Mouse (Mus musculus) adrenal gland, postnatal 25 days (tissue): Measurements from ENCODE around the gene Ackr2. TPM values are rescaled to one million over a fixed set of nuclear protein-coding genes. Genes with fewer than 3 reads are reported as not detected.

Experiments used
- DNase-seq: peaks from one replicate; pipeline ENCODE4 v3.0.0; 2021; ENCODE audit warnings: mixed read lengths
- total RNA-seq: library from RNA; stranded (reverse); gene quantifications from 2 replicates; pipeline ENCODE4 v1.2.3, GENCODE M21; 2021

The Ackr2 gene
- total RNA-seq, 1 experiment from 2014 or later, result 0.52 TPM

DNA sequence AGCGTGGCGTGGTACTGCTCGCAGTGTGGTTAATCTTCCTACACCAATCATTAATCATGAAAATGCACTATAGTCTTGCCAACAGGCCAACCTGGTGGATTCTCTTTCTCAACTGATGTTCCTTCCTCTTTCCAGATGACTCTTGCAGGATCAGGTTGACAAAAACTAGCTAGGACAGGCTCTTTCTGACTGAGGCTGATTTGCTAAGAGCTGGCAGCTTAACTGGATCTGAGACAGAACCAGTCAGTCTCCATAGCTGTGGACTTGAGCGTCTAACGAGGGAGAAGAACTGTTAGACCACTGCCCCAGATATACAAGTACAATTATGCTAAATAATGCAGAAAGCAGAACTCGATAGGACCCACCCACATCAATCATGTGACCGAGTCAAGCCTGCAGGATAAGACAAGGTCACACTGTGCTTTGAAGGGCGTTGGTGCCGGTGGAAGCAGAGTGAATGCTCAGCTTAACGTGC lies 20.9 kb downstream of the Ackr2 start:
- DNase-seq, result no peak

DNA sequence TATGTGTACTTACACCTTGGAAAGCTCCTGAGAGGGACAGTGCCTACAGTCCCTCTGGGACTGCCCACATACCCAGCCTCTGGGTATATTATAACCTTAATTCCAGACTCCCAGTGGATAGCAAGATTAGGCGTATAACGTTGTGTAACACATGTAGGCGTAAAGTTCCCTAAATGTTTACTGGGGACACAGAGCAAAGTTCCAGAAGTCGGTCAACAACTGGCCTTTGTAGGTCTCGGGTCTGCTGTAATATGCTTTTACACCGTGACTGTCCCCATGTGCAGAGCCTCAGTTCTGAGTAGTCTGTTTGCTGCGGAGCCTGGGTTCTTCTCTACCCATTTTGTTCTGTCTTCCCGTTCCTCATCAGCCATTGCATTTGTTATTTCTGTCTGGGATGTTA lies 25.3 kb downstream of the Ackr2 start:
- DNase-seq, result no peak

DNA sequence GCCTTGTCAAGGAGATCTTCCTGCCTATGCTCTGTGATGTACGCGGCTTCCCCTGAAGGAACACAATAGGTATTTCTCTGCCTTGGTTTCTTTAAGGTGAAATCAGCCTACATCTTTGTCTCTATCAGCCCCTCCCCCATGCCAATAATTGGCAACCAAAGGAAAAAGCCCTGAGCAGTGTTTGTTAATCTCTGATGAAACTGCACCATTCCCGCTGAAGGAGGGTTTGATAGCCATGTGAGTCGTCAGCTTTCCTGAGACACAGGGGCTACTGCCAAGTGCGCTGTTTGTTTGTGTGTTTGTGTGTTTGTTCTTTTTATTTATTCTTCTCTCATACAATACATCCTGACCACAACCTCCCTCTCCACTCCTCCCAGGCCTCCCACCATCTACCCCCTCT lies 25.8 kb downstream of the Ackr2 start:
- DNase-seq, result no peak

- no peak for DNase-seq
Measured at GRCm38 (mm10) chr9:121924901-121925560, 26.9 kb downstream of the Ackr2 start.

DNA sequence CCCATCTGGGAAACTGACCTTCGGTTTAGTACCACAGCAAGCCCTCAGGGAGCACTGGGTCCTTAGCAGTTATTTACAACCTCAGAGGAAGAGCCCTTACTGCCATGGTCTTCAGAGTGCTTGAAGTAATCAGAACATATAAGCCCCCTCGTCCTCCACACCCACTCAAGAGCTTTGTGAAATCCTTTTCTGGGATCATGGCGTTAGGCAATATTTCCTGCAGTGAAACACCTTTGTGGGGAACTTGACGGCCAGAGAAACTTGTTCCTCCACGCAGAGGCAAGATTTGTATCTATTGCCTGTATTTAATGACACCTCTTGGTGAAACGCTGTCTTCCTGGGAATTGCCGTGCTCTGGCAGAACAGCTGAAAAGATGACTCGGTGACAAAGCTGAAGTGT lies 27.8 kb downstream of the Ackr2 start:
- DNase-seq, result no peak

- DNase-seq, result no peak
Measured at GRCm38 (mm10) chr9:121926634-121927405, 28.7 kb downstream of the Ackr2 start.

DNA sequence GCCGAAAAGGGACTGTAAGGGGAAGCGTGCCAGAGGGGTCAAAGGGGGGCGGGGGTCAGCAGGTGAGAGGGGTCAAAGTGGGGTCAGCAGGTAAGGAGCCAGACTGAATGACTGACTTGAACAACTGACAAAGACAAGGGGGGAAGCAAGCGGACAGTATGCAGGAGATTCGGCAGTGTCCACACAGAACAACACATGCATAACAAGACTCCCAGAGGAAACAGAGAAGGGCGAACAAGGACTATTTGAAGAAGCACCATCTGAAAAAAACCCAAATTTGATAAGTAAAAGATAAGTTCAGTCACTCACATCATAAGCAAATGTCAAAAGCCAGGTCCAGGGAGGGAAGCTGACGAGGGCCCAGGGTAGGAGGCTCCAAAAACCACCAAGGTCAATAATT lies 29.6 kb downstream of the Ackr2 start:
- no peak for DNase-seq

DNA sequence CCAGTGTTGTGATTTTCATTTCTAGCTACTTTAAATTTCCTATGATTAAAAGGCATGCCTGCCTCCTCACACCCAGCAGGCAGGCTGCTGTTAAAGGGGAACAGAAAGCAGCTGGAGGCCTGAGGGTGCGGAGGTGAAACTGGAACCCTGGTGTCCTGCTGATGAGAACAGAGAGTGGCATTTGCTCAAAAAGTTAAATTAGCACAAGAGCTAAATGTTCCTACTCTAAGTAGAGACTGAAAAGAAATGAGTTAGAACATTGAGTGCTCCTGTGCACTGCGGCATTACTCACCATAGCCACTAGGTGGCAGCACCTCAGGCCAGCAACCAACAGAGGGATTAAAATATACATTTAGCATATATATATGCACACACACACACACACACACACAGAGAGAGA lies 30.3 kb downstream of the Ackr2 start:
- DNase-seq, result peak; percentile 51

- no peak for DNase-seq
Measured at GRCm38 (mm10) chr9:121934856-121935255, 36.7 kb downstream of the Ackr2 start.

GRCm38 (mm10) chr9:121936952-121937351 lies 38.8 kb downstream of the Ackr2 start:
- no peak for DNase-seq

- DNase-seq, result no peak
Measured at GRCm38 (mm10) chr9:121937451-121937864, 39.3 kb downstream of the Ackr2 start.

GRCm38 (mm10) chr9:121937944-121938355 lies 39.8 kb downstream of the Ackr2 start:
- no peak for DNase-seq

DNA sequence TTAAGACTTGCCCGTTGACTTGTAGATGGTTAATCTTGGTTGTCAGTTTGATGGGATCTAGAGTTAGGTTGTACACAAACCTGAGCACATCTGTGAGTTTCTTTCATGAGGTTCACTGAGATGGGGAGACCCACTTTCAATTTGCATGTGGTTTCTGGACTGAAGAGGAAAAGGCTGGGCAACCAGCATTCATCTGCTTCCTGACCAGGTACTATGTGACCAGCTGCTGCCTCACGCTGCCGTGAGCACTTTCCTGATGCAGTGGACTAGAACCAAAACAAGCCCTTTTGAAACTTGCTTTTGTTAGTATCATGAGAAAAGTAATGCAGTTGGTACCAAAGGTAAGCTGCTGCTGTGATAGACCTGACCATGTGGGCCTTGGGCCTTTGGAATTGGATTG lies 44.9 kb downstream of the Ackr2 start:
- DNase-seq, result no peak

GRCm38 (mm10) chr9:121943628-121944027 lies 45.5 kb downstream of the Ackr2 start:
- no peak for DNase-seq

GRCm38 (mm10) chr9:121947784-121948183 lies 49.6 kb downstream of the Ackr2 start:
- peak; percentile 76 for DNase-seq

DNA sequence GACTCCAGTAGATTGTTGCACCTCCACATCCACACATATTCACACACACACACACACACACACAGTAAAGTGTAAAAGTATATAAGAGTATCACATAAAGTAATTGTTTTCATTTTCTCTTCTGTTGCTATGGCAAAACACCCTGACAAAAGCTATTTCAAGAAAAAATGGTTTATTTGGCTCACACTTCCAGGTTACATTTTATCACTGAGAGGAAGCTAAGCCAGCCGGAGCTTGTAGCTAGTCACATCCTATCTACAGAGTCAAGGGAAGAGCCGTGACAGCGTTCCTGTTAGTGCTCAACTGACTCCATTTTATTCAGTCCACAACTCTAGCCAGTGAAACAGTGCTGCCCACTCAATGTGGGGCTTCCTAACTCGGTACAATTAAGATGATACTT lies 50.3 kb downstream of the Ackr2 start:
- no peak for DNase-seq

- peak; percentile 94 for DNase-seq
Measured at GRCm38 (mm10) chr9:121950418-121951113, 52.4 kb downstream of the Ackr2 start, which contains the start of gene Fam198a. TSS of gene Fam198a (plus strand) at chr9:121950988.

DNA sequence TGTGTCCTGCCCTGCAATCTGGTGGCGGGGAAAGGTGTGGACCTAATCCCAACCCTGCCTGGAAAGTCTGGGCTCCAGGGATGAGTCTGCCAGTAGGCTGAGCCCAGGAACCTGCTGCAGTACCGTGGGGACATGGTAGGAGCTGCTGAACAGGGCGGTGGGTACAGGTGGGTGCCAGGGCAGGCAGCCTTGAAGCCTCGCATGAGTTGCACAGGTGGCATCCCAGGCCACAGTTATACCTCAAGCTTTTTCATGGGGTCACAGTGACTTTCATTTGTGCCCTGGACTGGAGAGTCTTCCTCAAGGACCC lies 52.9 kb downstream of the Ackr2 start:
- no peak for DNase-seq

GRCm38 (mm10) chr9:121952596-121952995 lies 54.4 kb downstream of the Ackr2 start:
- DNase-seq, result no peak

GRCm38 (mm10) chr9:121959966-121960635 lies 61.9 kb downstream of the Ackr2 start:
- no peak for DNase-seq
